Mouse (Mus musculus) adrenal gland, postnatal 14 days (tissue): ENCODE data around the gene Nucb1. TPM values are rescaled to one million over a fixed set of nuclear protein-coding genes. Genes with fewer than 3 reads are reported as not detected.
"Not testable (repeated sequence)": the region's sequence is repeated elsewhere in the genome, so short reads cannot be mapped to it uniquely, and the experiment has no call there.

Source experiments
- DNase-seq: peaks from one replicate; pipeline ENCODE4 v3.0.0; 2021; ENCODE audit warnings: mixed read lengths
- total RNA-seq: library from RNA; stranded (reverse); gene quantifications from 2 replicates; pipeline ENCODE4 v1.2.3, GENCODE M21; 2021

The Nucb1 gene
- total RNA-seq, 1 experiment from 2014 or later = 204 TPM

- DNase-seq = peak; percentile 91
Measured at GRCm38 (mm10) chr7:45488293-45489204, 21.7 kb downstream of the Nucb1 start, which contains the start of gene Dhdh. Gene Dhdh, minus strand, starts transcription at chr7:45488805.

GRCm38 (mm10) chr7:45487861-45488292, 22.3 kb downstream of the Nucb1 start:
- DNase-seq = peak; percentile 37

- no peak for DNase-seq
Measured at GRCm38 (mm10) chr7:45486761-45487415, 23.3 kb downstream of the Nucb1 start, which contains the start of gene Gm45808. Gene Gm45808, minus strand, starts transcription at chr7:45486811.

- no peak for DNase-seq
Measured at GRCm38 (mm10) chr7:45486158-45486557, 24.0 kb downstream of the Nucb1 start.

- DNase-seq = not testable (repeated sequence)
Measured at GRCm38 (mm10) chr7:45484985-45485384, 25.2 kb downstream of the Nucb1 start.

- no peak for DNase-seq
Measured at GRCm38 (mm10) chr7:45482166-45482565, 28.0 kb downstream of the Nucb1 start.

- DNase-seq = peak; percentile 71
Measured at GRCm38 (mm10) chr7:45481374-45481927, 28.8 kb downstream of the Nucb1 start, which contains the start of gene Tulp2. Gene Tulp2, plus strand, starts transcription at chr7:45481877.

GRCm38 (mm10) chr7:45480310-45480709, 29.9 kb downstream of the Nucb1 start:
- DNase-seq = not testable (repeated sequence)

- DNase-seq = no peak
Measured at GRCm38 (mm10) chr7:45478774-45479173, 31.4 kb downstream of the Nucb1 start.

GRCm38 (mm10) chr7:45477003-45477402, 33.2 kb downstream of the Nucb1 start:
- DNase-seq = peak; percentile 75

GRCm38 (mm10) chr7:45476453-45476852, 33.8 kb downstream of the Nucb1 start:
- DNase-seq = no peak

GRCm38 (mm10) chr7:45475291-45475969, 34.8 kb downstream of the Nucb1 start:
- peak; percentile 53 for DNase-seq

- DNase-seq = peak; percentile 77
Measured at GRCm38 (mm10) chr7:45470869-45471268, 39.3 kb downstream of the Nucb1 start.

- no peak for DNase-seq
Measured at GRCm38 (mm10) chr7:45467090-45467670, 43.0 kb downstream of the Nucb1 start.

- peak; percentile 97 for DNase-seq
Measured at GRCm38 (mm10) chr7:45466283-45467089, 43.7 kb downstream of the Nucb1 start, which contains the start of gene Bax. Gene Bax, minus strand, starts transcription at chr7:45466898.

GRCm38 (mm10) chr7:45465549-45465948, 44.7 kb downstream of the Nucb1 start:
- DNase-seq = no peak

GRCm38 (mm10) chr7:45465112-45465511, 45.1 kb downstream of the Nucb1 start:
- DNase-seq = no peak

- no peak for DNase-seq
Measured at GRCm38 (mm10) chr7:45463987-45464778, 46.0 kb downstream of the Nucb1 start.

GRCm38 (mm10) chr7:45462868-45463267, 47.3 kb downstream of the Nucb1 start:
- not testable (repeated sequence) for DNase-seq

- no peak for DNase-seq
Measured at GRCm38 (mm10) chr7:45462325-45462724, 47.9 kb downstream of the Nucb1 start.
